Mouse (Mus musculus): ENCODE data around the gene Rccd1. TPM values are rescaled to one million over a fixed set of nuclear protein-coding genes. Genes with fewer than 3 reads are reported as not detected.

The Rccd1 gene
- polyA plus RNA-seq, 1 experiment: 22.2 TPM

- no peak for DNase-seq (ENCODE audit: low read depth)
- TF ChIP-seq POLR2A (IDR thresholded peaks at IDR 0.05; ENCODE audit: borderline replicate concordance, extremely low read depth, insufficient read depth, insufficient read length, poor library complexity, severe bottlenecking) (no peak), CTCF (IDR thresholded peaks at IDR 0.05; ENCODE audit: borderline replicate concordance, extremely low read depth, insufficient read depth, insufficient read length) (no peak)
These were observed 27.2 kb downstream of the Rccd1 start for GRCm38 (mm10) chr7:80297041-80297440.

DNA sequence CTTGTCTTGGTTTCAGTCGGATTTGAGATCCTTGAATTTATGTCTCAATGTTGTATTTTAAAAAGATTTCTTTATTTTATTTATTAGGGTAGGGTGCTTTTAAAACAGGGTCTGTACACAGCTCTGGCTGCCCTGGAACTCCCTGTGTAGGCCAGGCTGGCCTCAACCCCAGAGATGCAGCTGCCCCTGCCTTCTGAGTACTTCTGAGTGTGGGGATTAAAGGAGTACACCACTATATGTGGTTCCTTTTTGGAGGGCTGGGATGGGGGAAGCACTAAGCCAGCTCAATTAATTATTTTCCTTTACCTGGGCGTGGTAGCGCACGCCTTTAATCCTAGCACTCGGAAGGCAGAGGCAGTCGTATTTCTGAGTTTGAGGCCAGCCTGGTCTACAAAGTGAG lies 27.8 kb downstream of the Rccd1 start:
- DNase-seq (ENCODE audit: low read depth): no peak
- no peak for TF ChIP-seq CTCF (IDR thresholded peaks at IDR 0.05; ENCODE audit: borderline replicate concordance, extremely low read depth, insufficient read depth, insufficient read length)
- no peak for TF ChIP-seq POLR2A (IDR thresholded peaks at IDR 0.05; ENCODE audit: borderline replicate concordance, extremely low read depth, insufficient read depth, insufficient read length, poor library complexity, severe bottlenecking)

GRCm38 (mm10) chr7:80294764-80295648 lies 29.2 kb downstream of the Rccd1 start:
- TF ChIP-seq CTCF (IDR thresholded peaks at IDR 0.05; ENCODE audit: borderline replicate concordance, extremely low read depth, insufficient read depth, insufficient read length): no peak
- no peak for TF ChIP-seq POLR2A (IDR thresholded peaks at IDR 0.05; ENCODE audit: borderline replicate concordance, extremely low read depth, insufficient read depth, insufficient read length, poor library complexity, severe bottlenecking)
- DNase-seq (ENCODE audit: low read depth): peak; percentile 54

GRCm38 (mm10) chr7:80294062-80294763 lies 30.0 kb downstream of the Rccd1 start, which contains the start of gene Prc1:
Prc1 (plus strand) TSS chr7:80294450.
- DNase-seq (ENCODE audit: low read depth): peak; percentile 99
- TF ChIP-seq CTCF (IDR thresholded peaks at IDR 0.05; ENCODE audit: borderline replicate concordance, extremely low read depth, insufficient read depth, insufficient read length): no peak
- peak; percentile 36; the same call in 1 of the 2 replicates for TF ChIP-seq POLR2A (IDR thresholded peaks at IDR 0.05; ENCODE audit: borderline replicate concordance, extremely low read depth, insufficient read depth, insufficient read length, poor library complexity, severe bottlenecking)

- no peak for DNase-seq (ENCODE audit: low read depth)
- TF ChIP-seq POLR2A (IDR thresholded peaks at IDR 0.05; ENCODE audit: borderline replicate concordance, extremely low read depth, insufficient read depth, insufficient read length, poor library complexity, severe bottlenecking): no peak
These were observed 36.5 kb downstream of the Rccd1 start for GRCm38 (mm10) chr7:80287736-80288135.

DNA sequence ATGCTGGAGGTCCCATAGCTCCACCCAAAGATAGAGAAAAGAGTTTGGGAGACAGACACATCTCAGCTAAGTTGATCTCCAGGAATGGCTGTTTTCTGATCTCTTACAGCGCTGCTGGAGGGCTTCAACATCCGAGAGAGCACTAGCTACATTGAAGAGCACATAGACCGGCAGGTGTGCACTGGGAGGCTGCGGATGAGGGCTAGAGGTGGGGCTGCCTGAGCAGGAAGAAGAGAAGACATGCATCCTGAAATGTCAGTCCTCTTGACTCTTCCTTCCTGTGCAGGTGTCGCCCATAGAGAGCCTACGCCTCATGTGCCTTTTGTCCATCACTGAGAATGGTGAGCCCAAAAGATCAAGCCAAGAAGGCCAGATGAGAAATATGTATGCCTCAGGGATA lies 38.5 kb downstream of the Rccd1 start:
- TF ChIP-seq CTCF (IDR thresholded peaks at IDR 0.05; ENCODE audit: borderline replicate concordance, extremely low read depth, insufficient read depth, insufficient read length) (no peak), POLR2A (IDR thresholded peaks at IDR 0.05; ENCODE audit: borderline replicate concordance, extremely low read depth, insufficient read depth, insufficient read length, poor library complexity, severe bottlenecking) (no peak)
- no peak for DNase-seq (ENCODE audit: low read depth)

GRCm38 (mm10) chr7:80284391-80284790 lies 39.9 kb downstream of the Rccd1 start:
- DNase-seq (ENCODE audit: low read depth): no peak
- TF ChIP-seq POLR2A (IDR thresholded peaks at IDR 0.05; ENCODE audit: borderline replicate concordance, extremely low read depth, insufficient read depth, insufficient read length, poor library complexity, severe bottlenecking) (no peak), CTCF (IDR thresholded peaks at IDR 0.05; ENCODE audit: borderline replicate concordance, extremely low read depth, insufficient read depth, insufficient read length) (no peak)

GRCm38 (mm10) chr7:80283226-80283918 lies 40.9 kb downstream of the Rccd1 start:
- DNase-seq (ENCODE audit: low read depth): no peak
- TF ChIP-seq CTCF (IDR thresholded peaks at IDR 0.05; ENCODE audit: borderline replicate concordance, extremely low read depth, insufficient read depth, insufficient read length) (no peak), POLR2A (IDR thresholded peaks at IDR 0.05; ENCODE audit: borderline replicate concordance, extremely low read depth, insufficient read depth, insufficient read length, poor library complexity, severe bottlenecking) (no peak)

DNA sequence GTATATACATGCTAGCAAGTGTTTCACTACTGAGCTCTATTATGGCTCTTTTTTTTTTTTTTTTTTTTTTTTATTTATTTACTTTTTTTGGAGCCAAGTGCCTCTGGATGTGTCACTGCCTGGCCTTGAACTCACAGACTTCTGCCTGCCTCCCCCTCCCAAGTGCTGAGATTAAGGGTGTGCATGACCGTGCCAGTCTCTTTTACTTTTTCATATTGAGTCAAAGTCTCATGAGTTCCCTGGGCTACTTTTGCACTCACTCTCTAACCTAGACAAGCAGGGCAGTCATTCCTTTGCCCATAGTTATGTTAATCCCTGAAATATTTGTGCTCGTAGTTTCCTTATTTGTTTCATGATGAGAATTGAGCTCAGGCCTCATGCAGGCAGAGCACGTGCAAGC lies 42.6 kb downstream of the Rccd1 start:
- TF ChIP-seq CTCF (IDR thresholded peaks at IDR 0.05; ENCODE audit: borderline replicate concordance, extremely low read depth, insufficient read depth, insufficient read length): no peak
- TF ChIP-seq POLR2A (IDR thresholded peaks at IDR 0.05; ENCODE audit: borderline replicate concordance, extremely low read depth, insufficient read depth, insufficient read length, poor library complexity, severe bottlenecking): no peak
- no peak for DNase-seq (ENCODE audit: low read depth)

GRCm38 (mm10) chr7:80280998-80281397 lies 43.3 kb downstream of the Rccd1 start:
- DNase-seq (ENCODE audit: low read depth): no peak

GRCm38 (mm10) chr7:80280032-80280431 lies 44.2 kb downstream of the Rccd1 start:
- TF ChIP-seq POLR2A (IDR thresholded peaks at IDR 0.05; ENCODE audit: borderline replicate concordance, extremely low read depth, insufficient read depth, insufficient read length, poor library complexity, severe bottlenecking) (no peak), CTCF (IDR thresholded peaks at IDR 0.05; ENCODE audit: borderline replicate concordance, extremely low read depth, insufficient read depth, insufficient read length) (no peak)
- no peak for DNase-seq (ENCODE audit: low read depth)

More at GRCm38 (mm10) chr7:80280998-80281397, 43.3 kb downstream of the Rccd1 start:
- TF ChIP-seq POLR2A (IDR thresholded peaks at IDR 0.05; ENCODE audit: borderline replicate concordance, extremely low read depth, insufficient read depth, insufficient read length, poor library complexity, severe bottlenecking): no peak
- no peak for TF ChIP-seq CTCF (IDR thresholded peaks at IDR 0.05; ENCODE audit: borderline replicate concordance, extremely low read depth, insufficient read depth, insufficient read length)
